Mouse (Mus musculus) heart, adult 2 months (tissue): ENCODE measurements around the gene P3h3. TPM values are rescaled to one million over a fixed set of nuclear protein-coding genes. Genes with fewer than 3 reads are reported as not detected.

Source experiments
- DNase-seq, 2 experiments: peaks; one replicate each; pipeline ENCODE4 v3.0.0; 2021
- H3K27ac ChIP-seq: fragments of 200-600 bp; 2 replicates; pipeline ENCODE4 v1.8.1; 2022
- H3K27me3 ChIP-seq: fragments of 200-500 bp; 2 replicates; pipeline ENCODE4 v1.6.1; 2012; ENCODE audit warnings: mild to moderate bottlenecking, low read length, inconsistent platforms, mixed read lengths; ENCODE audit not compliant: control insufficient read depth, insufficient read depth
- H3K36me3 ChIP-seq: fragments of 200-500 bp; 2 replicates; pipeline ENCODE4 v1.6.1; 2012; ENCODE audit warnings: low read length, inconsistent platforms; ENCODE audit not compliant: control insufficient read depth, insufficient read depth
- H3K4me1 ChIP-seq: fragments of 200-500 bp; 2 replicates; pipeline ENCODE4 v1.6.1; 2011; ENCODE audit warnings: low read length; ENCODE audit not compliant: control insufficient read depth, insufficient read depth
- H3K4me3 ChIP-seq: fragments of 200-600 bp; 2 replicates; pipeline ENCODE4 v1.8.1; 2022
- H3K79me2 ChIP-seq: fragments of 200-500 bp; replicated peaks from 2 replicates; pipeline ENCODE4 v1.6.1; 2012; ENCODE audit warnings: mild to moderate bottlenecking, inconsistent platforms, low read length, moderate library complexity, mixed read lengths; ENCODE audit not compliant: control insufficient read depth, insufficient read depth
- H3K9ac ChIP-seq: fragments of 200-500 bp; 2 replicates; pipeline ENCODE4 v1.6.1; 2012; ENCODE audit warnings: low read depth, mild to moderate bottlenecking, control low read depth, inconsistent platforms, low read length, mixed read lengths
- CTCF ChIP-seq: fragments of 200-600 bp; IDR thresholded peaks from 2 replicates; pipeline ENCODE4 v1.8.1; 2022; ENCODE audit warnings: antibody characterized with exemption, mild to moderate bottlenecking, moderate library complexity
- EP300 ChIP-seq: fragments of 200-500 bp; IDR thresholded peaks from 2 replicates; pipeline ENCODE4 v1.6.1; 2011; ENCODE audit warnings: low read depth, low read length, control low read depth; ENCODE audit not compliant: insufficient read depth
- POLR2A ChIP-seq: fragments of 200-500 bp; IDR thresholded peaks from 2 replicates; pipeline ENCODE4 v1.6.1; 2011; ENCODE audit warnings: mild to moderate bottlenecking, low read depth, low read length, control low read depth; ENCODE audit not compliant: insufficient read depth
- WGBS: fragments of 180-500 bp; shearing (Covaris S2); methylation state at CpG from one replicate; pipeline ENCODE4 v1.1.7; 2018; 5-methylcytosine and 5-hydroxymethylcytosine counted together
- intact Hi-C: fragments of 180-260 bp; cut with DNase I; formaldehyde crosslinking; loops from one replicate; pipeline ENCODE4 v1.15.1; 2025
- polyA plus RNA-seq: library from polyadenylated mRNA; depleted of rRNA; stranded (reverse); fragments of >200 nt; gene quantifications from 2 replicates; pipeline ENCODE4 v1.2.3, GENCODE M21; 2012
- total RNA-seq, 2 experiments: library from RNA; stranded (reverse); gene quantifications; 2 replicates each; pipeline ENCODE4 v1.2.3; 2021

Gene P3h3
- total and polyA plus RNA-seq, 3 experiments = 6.9 to 16.2 (median 10.6) TPM

GRCm38 (mm10) chr6:124829799-124830700, 27.5 kb downstream of the P3h3 start:
- H3K4me1 ChIP-seq = peaks cover 1% of the 10 kb centered on the region; the same call in 1 of the 2 replicates
- no peaks in the 10 kb centered on the region for H3K36me3 ChIP-seq
- intact Hi-C loops = no loop called here
- no peaks in the 10 kb centered on the region for H3K27me3 ChIP-seq
- WGBS = under 1% methylated on average over 38 of the region's 38 CpGs
- H3K4me3 ChIP-seq = peak overlapping the region; percentile 81
- peak overlapping the region; percentile 94 for H3K27ac ChIP-seq
- TF ChIP-seq POLR2A (peak; percentile 84), EP300 (peak; percentile 82; the same call in 1 of the 2 replicates), CTCF (peak; percentile 31)
- peak overlapping the region; percentile 60 for H3K9ac ChIP-seq
- DNase-seq = peak; percentile 91 to 95
- H3K79me2 ChIP-seq = no peaks in the 10 kb centered on the region

- peak within 1 kb of the TSS; percentile 81 for H3K4me3 ChIP-seq
- H3K36me3 ChIP-seq = no peaks in the 10 kb centered on the region
- TF ChIP-seq CTCF = peak; percentile 4; the same call in 1 of the 2 replicates
- TF ChIP-seq POLR2A = peak; percentile 60; the same call in 1 of the 2 replicates
- TF ChIP-seq EP300 = peak; percentile 46; the same call in 1 of the 2 replicates
- intact Hi-C loops = no loop called here
- H3K27ac ChIP-seq = peak within 1 kb of the TSS; percentile 94
- peaks cover 1% of the 10 kb centered on the region; the same call in 1 of the 2 replicates for H3K4me1 ChIP-seq
- DNase-seq = peak; percentile 94 to 100
- no peaks in the 10 kb centered on the region for H3K27me3 ChIP-seq
- under 1% methylated on average over 55 of the region's 55 CpGs for WGBS
- H3K9ac ChIP-seq = peak within 1 kb of the TSS; percentile 60
- no peaks in the 10 kb centered on the region; the same call in 1 of the 2 replicates for H3K79me2 ChIP-seq
Measured at GRCm38 (mm10) chr6:124828868-124829798, 28.4 kb downstream of the P3h3 start, which contains the start of the genes Usp5 and Cdca3. TSS of gene Usp5 (minus strand) at chr6:124829484. TSS of gene Cdca3 (plus strand) at chr6:124829547.

- peak overlapping the region; percentile 81 for H3K4me3 ChIP-seq
- TF ChIP-seq CTCF = no peak
- no peak for TF ChIP-seq EP300
- no peak for TF ChIP-seq POLR2A
- H3K36me3 ChIP-seq = no peaks in the 10 kb centered on the region
- no peaks in the 10 kb centered on the region; the same call in 1 of the 2 replicates for H3K79me2 ChIP-seq
- intact Hi-C loops = no loop called here
- H3K4me1 ChIP-seq = peaks cover 1% of the 10 kb centered on the region; the same call in 1 of the 2 replicates
- H3K27ac ChIP-seq = peak overlapping the region; percentile 59
- peak overlapping the region; percentile 41 for H3K9ac ChIP-seq
- no peaks in the 10 kb centered on the region for H3K27me3 ChIP-seq
- 20% methylated on average over 10 of the region's 10 CpGs for WGBS
- peak in 1 of 2 experiments; percentile 49 for DNase-seq
Measured at GRCm38 (mm10) chr6:124828101-124828592, 29.4 kb downstream of the P3h3 start.

GRCm38 (mm10) chr6:124822049-124822448, 35.5 kb downstream of the P3h3 start:
- no peak overlapping the region for H3K4me3 ChIP-seq
- no peaks in the 10 kb centered on the region; the same call in 1 of the 2 replicates for H3K79me2 ChIP-seq
- H3K4me1 ChIP-seq = no peaks in the 10 kb centered on the region
- no peak for DNase-seq
- peak overlapping the region; percentile 49 for H3K27ac ChIP-seq
- no peak overlapping the region for H3K9ac ChIP-seq
- peaks cover 7% of the 10 kb centered on the region for H3K36me3 ChIP-seq
- no peak for TF ChIP-seq EP300
- intact Hi-C loops = no loop called here
- H3K27me3 ChIP-seq = no peaks in the 10 kb centered on the region
- WGBS = 83% methylated on average over 4 of the region's 4 CpGs

GRCm38 (mm10) chr6:124820891-124821290, 36.7 kb downstream of the P3h3 start:
- Histone ChIP-seq H3K9ac (no peak overlapping the region), H3K4me1 (no peaks in the 10 kb centered on the region), H3K79me2 (no peaks in the 10 kb centered on the region; the same call in 1 of the 2 replicates), H3K4me3 (no peak overlapping the region), H3K36me3 (peaks cover 7% of the 10 kb centered on the region), H3K27ac (no peak overlapping the region), H3K27me3 (no peaks in the 10 kb centered on the region)
- no peak for DNase-seq
- intact Hi-C loops = no loop called here
- no peak for TF ChIP-seq EP300
- TF ChIP-seq CTCF = no peak
- 83% methylated on average over 5 of the region's 5 CpGs for WGBS
